Mouse (Mus musculus): Measurements from ENCODE around the gene Gm11569.
"Not testable (repeated sequence)": the region's sequence is repeated elsewhere in the genome, so short reads cannot be mapped to it uniquely, and the experiment has no call there.

DNA sequence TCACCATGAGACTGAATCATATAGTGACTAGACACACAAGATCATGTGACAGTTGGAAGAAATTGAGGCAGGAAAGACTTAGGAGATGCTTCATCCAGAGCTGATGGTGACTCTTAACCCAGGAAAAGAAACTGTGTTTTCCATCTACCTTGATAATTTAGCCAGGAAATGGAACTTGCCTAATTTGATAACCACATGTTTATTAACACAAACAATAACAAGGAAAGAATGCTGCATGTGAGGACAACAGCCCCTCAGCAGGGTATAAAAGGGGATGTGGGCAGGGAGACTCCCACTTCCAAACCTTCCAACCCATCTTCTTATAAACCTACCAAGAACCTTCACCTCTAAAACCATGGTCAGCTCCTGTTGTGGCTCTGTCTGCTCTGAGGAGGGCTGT lies 13.8 kb downstream of the Gm11569 start, which contains the start of gene Krtap4-9:
- TF ChIP-seq POLR2A (IDR thresholded peaks at IDR 0.05; ENCODE audit: low read depth, low read length); CTCF (IDR thresholded peaks at IDR 0.05; ENCODE audit: extremely low read depth, insufficient read length, insufficient replicate concordance, low read depth, low read length): not testable (repeated sequence)
